Mouse (Mus musculus): ENCODE measurements at regions not wholly inside any gene's neighbourhood (a gene's known extent, or its start where the extent isn't known, plus 50 kb on each side); places are given as distances from the start of the nearest gene placed in this dataset.
"Not testable (repeated sequence)": the region's sequence is repeated elsewhere in the genome, so short reads cannot be mapped to it uniquely, and the experiment has no call there.

GRCm38 (mm10) chr6:25101761-25102160 lies 145.7 kb upstream of the Tmem229a start:
- no peak for DNase-seq (ENCODE audit: low read depth)

- DNase-seq (ENCODE audit: low read depth): no peak
Measured at GRCm38 (mm10) chr6:25087167-25087566, 131.1 kb upstream of the Tmem229a start.

- no peak for DNase-seq (ENCODE audit: low read depth)
Measured at GRCm38 (mm10) chr6:25085871-25086270, 129.8 kb upstream of the Tmem229a start.

- not testable (repeated sequence) for DNase-seq (ENCODE audit: low read depth)
Measured at GRCm38 (mm10) chr6:25085296-25085695, 129.2 kb upstream of the Tmem229a start.

GRCm38 (mm10) chr6:25065913-25066312 lies 109.8 kb upstream of the Tmem229a start:
- no peak for DNase-seq (ENCODE audit: low read depth)

- no peak for DNase-seq (ENCODE audit: low read depth)
Measured at GRCm38 (mm10) chr6:25032878-25033509, 76.9 kb upstream of the Tmem229a start.

- no peak for DNase-seq (ENCODE audit: low read depth)
Measured at GRCm38 (mm10) chr6:25026953-25027352, 70.9 kb upstream of the Tmem229a start.

GRCm38 (mm10) chr6:25020005-25020772 lies 64.1 kb upstream of the Tmem229a start:
- DNase-seq (ENCODE audit: low read depth): peak; percentile 8

GRCm38 (mm10) chr6:25013288-25013606 lies 57.1 kb upstream of the Tmem229a start:
- DNase-seq (ENCODE audit: low read depth): no peak

- DNase-seq (ENCODE audit: low read depth): no peak
Measured at GRCm38 (mm10) chr6:25012376-25013287, 56.5 kb upstream of the Tmem229a start.

GRCm38 (mm10) chr6:25008856-25009255 lies 52.8 kb upstream of the Tmem229a start:
- DNase-seq (ENCODE audit: low read depth): not testable (repeated sequence)
